Mouse (Mus musculus): Measurements from ENCODE around the gene Alcam.

DNA sequence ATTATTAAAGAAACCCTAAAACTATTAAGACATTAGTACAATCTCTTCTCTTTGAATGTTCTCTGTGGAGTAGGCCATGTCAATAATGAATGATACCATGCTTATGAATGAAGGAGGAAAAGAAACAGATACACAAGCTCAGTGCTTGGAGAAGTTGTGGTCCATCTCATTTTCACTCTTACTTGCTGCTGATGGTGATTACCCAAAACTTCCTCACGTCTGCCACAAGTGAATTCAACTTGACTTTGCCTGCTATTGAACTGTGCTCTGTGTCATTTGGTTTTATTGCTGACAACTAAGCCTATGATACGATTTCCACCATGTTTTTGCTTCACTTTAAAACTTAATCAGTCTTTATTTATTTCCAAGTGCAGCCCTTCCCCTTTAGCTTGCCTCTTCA, 22.3 kb downstream of the Alcam start:
- TF ChIP-seq POLR2A (IDR thresholded peaks at IDR 0.05; ENCODE audit: insufficient read length, low read depth) = no peak
- TF ChIP-seq USF1 (IDR thresholded peaks at IDR 0.05; ENCODE audit: low read depth) = no peak
- no peak for TF ChIP-seq MAX (IDR thresholded peaks at IDR 0.05; ENCODE audit: low read depth)
- TF ChIP-seq TCF12 (IDR thresholded peaks at IDR 0.05; ENCODE audit: insufficient read depth, poor library complexity, severe bottlenecking) = no peak

Measured in myocyte (in vitro differentiated cells).